Mouse (Mus musculus) intestine, postnatal 0 days (tissue): ENCODE measurements around the gene Lcp2. TPM values are rescaled to one million over a fixed set of nuclear protein-coding genes. Genes with fewer than 3 reads are reported as not detected.

Experiments used
- ATAC-seq: fragments of 200-750 bp; cut with Nextera tagmentation; 2 replicates; pipeline ENCODE4 v1.8.0; 2017; ENCODE audit warnings: mild to moderate bottlenecking, moderate TSS enrichment, moderate library complexity
- H3K27ac ChIP-seq: fragments of 300-500 bp; sonication (generic); 2 replicates; pipeline ENCODE4 v1.5.1; 2014; ENCODE audit warnings: mild to moderate bottlenecking, low read depth, low read length, moderate library complexity
- H3K27me3 ChIP-seq: fragments of 300-500 bp; sonication (generic); replicated peaks from 2 replicates; pipeline ENCODE4 v1.6.1; 2014; ENCODE audit warnings: low read length, mixed read lengths; ENCODE audit not compliant: control insufficient read depth, insufficient read depth
- H3K36me3 ChIP-seq: fragments of 300-500 bp; sonication (generic); 2 replicates; pipeline ENCODE4 v1.6.1; 2014; ENCODE audit warnings: mild to moderate bottlenecking, moderate library complexity; ENCODE audit not compliant: control insufficient read depth, insufficient read depth
- H3K4me1 ChIP-seq: fragments of 300-500 bp; sonication (generic); replicated peaks from 2 replicates; pipeline ENCODE4 v1.6.1; 2014; ENCODE audit warnings: antibody characterized with exemption, low read length, mixed read lengths; ENCODE audit not compliant: control insufficient read depth, insufficient read depth
- H3K4me2 ChIP-seq: fragments of 300-500 bp; sonication (generic); replicated peaks from 2 replicates; pipeline ENCODE4 v1.6.1; 2014; ENCODE audit warnings: low read depth, mild to moderate bottlenecking, moderate library complexity
- H3K4me3 ChIP-seq: fragments of 300-500 bp; sonication (generic); 2 replicates; pipeline ENCODE4 v1.5.1; 2014; ENCODE audit warnings: low read depth, low read length
- H3K9ac ChIP-seq: fragments of 300-500 bp; sonication (generic); 2 replicates; pipeline ENCODE4 v1.6.1; 2014; ENCODE audit warnings: mild to moderate bottlenecking, low read depth, low read length
- H3K9me3 ChIP-seq: fragments of 300-500 bp; sonication (generic); 2 replicates; pipeline ENCODE4 v1.6.1; 2016; ENCODE audit warnings: mixed run types; ENCODE audit not compliant: control insufficient read depth
- CTCF ChIP-seq: sonication (generic); IDR thresholded peaks from 2 replicates; pipeline ENCODE4 v1.5.1; 2016; ENCODE audit warnings: low read depth, mild to moderate bottlenecking, control low read depth, antibody characterized with exemption, moderate library complexity
- WGBS: fragments of 180-500 bp; shearing (Covaris S2); extraction: QIAGEN DNeasy Blood & Tissue Kit; methylation state at CpG from one replicate; pipeline ENCODE4 v1.1.7; 2014; 5-methylcytosine and 5-hydroxymethylcytosine counted together
- polyA plus RNA-seq: library from polyadenylated mRNA; unstranded; fragments of >200 nt; fragmentation: Nextera tagmentation; extraction: Ambion mirVana; gene quantifications from 2 replicates; pipeline ENCODE4 v1.2.1, GENCODE M21; 2015

Lcp2 gene
- polyA plus RNA-seq, 1 experiment from 2014 or later = 2.0 TPM

DNA sequence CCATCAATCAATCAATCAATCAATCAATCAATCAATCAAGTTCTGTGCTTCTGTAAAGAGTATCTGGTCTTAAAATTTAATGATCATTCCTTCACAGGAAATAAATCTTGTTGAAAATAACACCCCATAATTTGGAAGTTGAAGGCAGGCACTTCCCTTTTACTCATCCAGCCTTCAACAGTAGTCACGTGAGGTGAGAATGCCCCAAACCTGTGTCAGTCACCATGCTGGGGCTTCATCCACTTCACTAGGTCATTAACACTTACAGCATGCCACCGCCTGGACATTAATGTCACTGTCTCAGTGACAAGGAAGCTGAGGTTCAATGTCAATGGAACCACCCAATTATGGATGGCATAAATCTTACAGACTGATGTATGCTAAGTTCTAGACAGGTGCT lies 81.7 kb downstream of the Lcp2 start:
- Histone ChIP-seq H3K9ac (no peak overlapping the region), H3K9me3 (no peaks in the 10 kb centered on the region), H3K4me3 (no peak overlapping the region), H3K4me2 (no peak overlapping the region), H3K27me3 (no peaks in the 10 kb centered on the region), H3K36me3 (no peaks in the 10 kb centered on the region), H3K4me1 (no peaks in the 10 kb centered on the region), H3K27ac (no peak overlapping the region)
- ATAC-seq = no peak
- 70% methylated on average over 2 of the region's 2 CpGs for WGBS
- TF ChIP-seq CTCF = no peak

DNA sequence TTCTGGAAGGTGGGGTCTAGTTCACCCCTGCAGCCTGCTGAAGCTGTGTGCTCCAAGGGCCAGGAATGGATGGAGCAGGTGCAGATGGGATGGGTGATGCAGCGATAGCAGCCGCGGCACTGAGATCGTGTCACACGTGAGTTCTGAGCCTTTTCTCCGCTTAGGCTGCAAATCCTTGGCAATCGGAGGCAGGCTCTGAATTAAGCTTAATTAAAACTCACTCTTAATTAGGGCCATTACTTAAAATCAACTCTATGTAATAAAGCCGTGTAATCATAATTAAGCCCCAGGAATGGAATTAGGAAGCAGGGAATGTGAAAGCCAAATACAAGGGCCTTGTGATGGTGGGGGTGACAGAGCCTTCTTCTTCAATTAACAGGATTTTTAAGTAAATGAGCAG lies 92.6 kb downstream of the Lcp2 start:
- Histone ChIP-seq H3K9ac (no peak overlapping the region), H3K27me3 (no peaks in the 10 kb centered on the region), H3K4me2 (no peak overlapping the region), H3K36me3 (no peaks in the 10 kb centered on the region), H3K27ac (no peak overlapping the region), H3K4me3 (no peak overlapping the region), H3K4me1 (no peaks in the 10 kb centered on the region), H3K9me3 (no peaks in the 10 kb centered on the region)
- ATAC-seq = no peak
- WGBS = 92% methylated on average over 8 of the region's 8 CpGs
- TF ChIP-seq CTCF = no peak

Other genes with a start within 250 kb of the Lcp2 start
- gene Kcnmb1, start 83.9 kb upstream of the Lcp2 start, polyA plus RNA-seq = 1.8 and 1.9 TPM in 2 replicates
- 1.9 and 2.5 TPM in 2 replicates for gene Kcnip1, start 53.8 kb upstream of the Lcp2 start, polyA plus RNA-seq
- gene 4930469K13Rik, start 51.6 kb downstream of the Lcp2 start, polyA plus RNA-seq = not detected in 2 replicates
- not detected in 2 replicates for gene Foxi1, start 161.2 kb downstream of the Lcp2 start, polyA plus RNA-seq